Mouse (Mus musculus): ENCODE results near the gene Gm9817. TPM values are rescaled to one million over a fixed set of nuclear protein-coding genes. Genes with fewer than 3 reads are reported as not detected.

The Gm9817 gene
- polyA plus RNA-seq, 1 experiment from 2014 or later, result 0.06 TPM

- Histone ChIP-seq H3K9ac (ENCODE audit: low read depth, low read length) (no peak overlapping the region), H3K9me3 (ENCODE audit: control insufficient read depth, low read length) (no peaks in the 10 kb centered on the region), H3K36me3 (ENCODE audit: control insufficient read depth, insufficient read depth, low read length) (no peaks in the 10 kb centered on the region), H3K4me1 (ENCODE audit: control insufficient read depth, insufficient read depth, low read depth, low read length) (no peaks in the 10 kb centered on the region), H3K4me3 (ENCODE audit: low read length) (no peak overlapping the region), H3K4me2 (ENCODE audit: low read length) (no peak overlapping the region), H3K27me3 (replicated peaks; ENCODE audit: control insufficient read depth, insufficient read depth, low read length) (no peaks in the 10 kb centered on the region), H3K27ac (ENCODE audit: low read depth, low read length) (no peak overlapping the region)
- ATAC-seq, result no peak
- WGBS, result 41% methylated on average over 7 of the region's 7 CpGs
These were observed 30.4 kb downstream of the Gm9817 start for GRCm38 (mm10) chr13:45108851-45109390.

- ATAC-seq, result no peak
- Histone ChIP-seq H3K27me3 (replicated peaks; ENCODE audit: control insufficient read depth, insufficient read depth, low read length) (no peaks in the 10 kb centered on the region), H3K4me2 (ENCODE audit: low read length) (no peak overlapping the region), H3K9me3 (ENCODE audit: control insufficient read depth, low read length) (no peaks in the 10 kb centered on the region), H3K27ac (ENCODE audit: low read depth, low read length) (no peak overlapping the region), H3K36me3 (ENCODE audit: control insufficient read depth, insufficient read depth, low read length) (no peaks in the 10 kb centered on the region), H3K4me1 (ENCODE audit: control insufficient read depth, insufficient read depth, low read depth, low read length) (no peaks in the 10 kb centered on the region), H3K9ac (ENCODE audit: low read depth, low read length) (no peak overlapping the region), H3K4me3 (ENCODE audit: low read length) (no peak overlapping the region)
- 93% methylated on average over 5 of the region's 5 CpGs for WGBS
These were observed 39.9 kb downstream of the Gm9817 start for GRCm38 (mm10) chr13:45118375-45118774.

GRCm38 (mm10) chr13:45118822-45119221 lies 40.3 kb downstream of the Gm9817 start:
- 82% methylated on average over 3 of the region's 3 CpGs for WGBS
- Histone ChIP-seq H3K27me3 (replicated peaks; ENCODE audit: control insufficient read depth, insufficient read depth, low read length) (no peaks in the 10 kb centered on the region), H3K4me2 (ENCODE audit: low read length) (no peak overlapping the region), H3K4me1 (ENCODE audit: control insufficient read depth, insufficient read depth, low read depth, low read length) (no peaks in the 10 kb centered on the region), H3K27ac (ENCODE audit: low read depth, low read length) (no peak overlapping the region), H3K9ac (ENCODE audit: low read depth, low read length) (no peak overlapping the region), H3K9me3 (ENCODE audit: control insufficient read depth, low read length) (no peaks in the 10 kb centered on the region), H3K36me3 (ENCODE audit: control insufficient read depth, insufficient read depth, low read length) (no peaks in the 10 kb centered on the region), H3K4me3 (ENCODE audit: low read length) (no peak overlapping the region)
- ATAC-seq, result no peak

Other genes with a start within 250 kb of the Gm9817 start
- 128 and 133 TPM in 2 replicates for gene Dtnbp1, start 76.5 kb upstream of the Gm9817 start, polyA plus RNA-seq (2015; fragmentation: Nextera tagmentation; extraction: Ambion mirVana)

Measured in hindbrain, embryonic 16.5 days (tissue).